Mouse (Mus musculus) monocyte, adult 5-6 weeks (primary cell): ENCODE results near the gene Itln1. TPM values are rescaled to one million over a fixed set of nuclear protein-coding genes. Genes with fewer than 3 reads are reported as not detected.

Experiments used
- ATAC-seq: fragments of 153-309, 156-312 bp; replicated peaks from 2 replicates; pipeline ENCODE4 v1.8.0; 2017; ENCODE audit warnings: mild to moderate bottlenecking; ENCODE audit not compliant: low TSS enrichment, insufficient number of reproducible peaks, severe bottlenecking, poor library complexity, low FRiP score
- total RNA-seq: library from RNA; stranded (forward); fragments of 200-1000, 200-491, 200-594 nt; gene quantifications from 3 replicates; pipeline ENCODE4 v1.2.3, GENCODE M21; 2017

The Itln1 gene
- total RNA-seq, 1 experiment from 2014 or later: not detected

DNA sequence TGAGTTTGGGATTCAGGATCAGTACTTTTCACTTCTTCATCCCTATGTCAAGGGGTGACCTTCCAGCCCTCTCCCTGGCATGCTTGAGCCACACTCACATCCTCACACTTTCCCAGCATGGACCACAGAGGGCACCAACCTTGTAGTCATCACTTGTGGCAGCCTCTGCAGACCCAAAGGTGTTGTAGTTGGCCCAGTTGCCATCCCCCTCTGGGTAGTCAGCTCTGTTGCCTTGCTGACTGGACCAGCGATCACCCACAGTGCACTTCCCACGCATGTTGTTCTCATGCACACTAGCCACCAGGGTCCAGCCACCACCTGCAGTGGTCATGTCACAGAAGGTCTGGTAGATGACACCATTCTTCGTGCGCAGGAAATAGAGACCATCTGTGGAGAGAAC lies 3.7 kb downstream of the Itln1 start:
- no peak for ATAC-seq

DNA sequence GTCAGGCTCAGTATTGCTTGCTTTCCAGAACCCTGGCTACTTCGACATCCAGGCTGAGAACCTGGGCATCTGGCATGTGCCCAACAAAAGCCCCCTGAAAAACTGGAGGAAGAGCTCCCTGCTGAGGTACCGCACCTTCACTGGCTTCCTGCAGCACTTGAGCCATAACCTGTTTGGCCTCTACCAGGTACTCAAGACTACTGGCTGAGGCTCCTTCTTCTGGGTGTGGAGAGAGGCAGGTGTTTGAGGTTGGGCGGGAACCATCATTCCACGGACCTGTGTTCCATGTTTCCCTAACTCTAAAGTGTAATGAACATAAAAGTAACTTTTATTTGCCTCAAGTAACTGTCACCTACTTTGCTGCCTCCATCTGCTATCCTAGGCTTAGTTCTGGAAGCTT lies 19.5 kb downstream of the Itln1 start:
- no peak for ATAC-seq

DNA sequence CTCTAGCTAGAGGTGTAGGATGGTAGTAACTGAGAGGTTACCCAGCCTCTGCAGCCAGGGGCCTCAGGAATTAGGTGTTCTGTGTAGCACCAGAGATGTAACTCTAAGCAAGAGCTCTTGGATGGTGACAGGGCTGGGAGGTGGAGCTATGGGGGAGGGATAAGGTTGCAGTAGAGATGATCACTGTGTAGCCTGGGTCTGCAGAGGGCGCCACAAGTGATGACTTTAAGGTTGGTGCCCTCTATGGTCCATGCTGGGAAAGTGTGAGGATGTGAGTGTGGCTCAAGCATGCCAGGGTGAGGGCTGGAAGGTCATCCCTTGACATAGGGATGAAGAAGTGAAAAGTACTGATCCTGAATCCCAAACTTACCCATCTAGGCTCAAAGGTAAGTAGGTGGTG lies 20.1 kb downstream of the Itln1 start:
- ATAC-seq: peak; percentile 79

DNA sequence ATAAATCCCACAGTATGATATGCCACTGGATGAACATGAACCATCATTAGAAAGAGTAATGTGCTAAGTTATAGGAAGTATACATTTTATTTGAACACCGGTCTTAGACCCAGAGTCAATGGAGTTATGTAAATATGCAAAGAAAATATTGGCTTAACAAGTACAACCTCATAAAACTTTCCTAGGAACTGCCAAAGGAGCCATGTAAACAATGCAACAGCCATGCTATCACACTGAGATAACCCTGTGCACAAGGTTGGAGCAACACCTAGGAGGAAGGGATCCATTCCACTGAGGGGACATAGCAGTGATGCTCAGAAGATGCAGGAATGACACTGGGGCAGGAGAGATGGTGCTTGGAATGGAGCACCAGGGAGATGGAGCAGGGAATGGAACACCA lies 21.3 kb downstream of the Itln1 start:
- no peak for ATAC-seq

DNA sequence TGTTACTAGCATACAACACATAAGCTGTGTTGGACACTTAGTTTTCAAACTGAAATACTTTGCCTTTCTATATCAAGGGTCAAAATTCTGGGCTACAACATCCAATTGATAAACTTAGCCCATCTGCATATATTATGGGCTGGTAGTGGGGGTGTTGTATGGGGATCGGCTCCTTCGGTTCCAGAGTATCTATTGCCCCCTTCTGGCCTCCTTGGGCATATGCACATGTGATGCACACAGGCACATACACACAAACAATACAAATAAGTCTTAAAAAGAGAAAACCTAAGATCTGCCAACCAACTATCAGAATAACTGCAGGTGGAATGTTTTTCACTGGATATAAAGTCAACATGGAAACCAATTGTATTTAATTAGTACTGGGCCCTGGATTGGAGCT lies 21.9 kb downstream of the Itln1 start:
- ATAC-seq: no peak

DNA sequence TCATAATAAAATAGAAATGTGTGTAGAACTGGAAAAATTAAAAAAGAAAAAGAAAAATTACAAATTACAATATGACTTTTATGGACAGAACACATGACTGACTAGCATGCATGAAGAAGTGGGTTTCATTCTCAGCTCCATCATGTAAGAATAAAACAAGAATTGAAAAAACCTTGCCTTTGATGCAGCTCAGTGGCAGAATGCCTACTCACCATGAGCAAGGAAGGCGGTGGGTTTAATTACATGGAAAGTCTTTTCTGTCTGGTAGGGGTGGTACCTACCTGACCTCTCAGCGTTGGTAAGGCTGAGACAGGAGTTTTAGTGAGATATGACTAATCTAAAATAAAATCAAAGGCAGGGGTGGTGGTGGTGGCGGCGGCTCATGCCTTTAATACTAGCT lies 30.5 kb downstream of the Itln1 start:
- no peak for ATAC-seq

DNA sequence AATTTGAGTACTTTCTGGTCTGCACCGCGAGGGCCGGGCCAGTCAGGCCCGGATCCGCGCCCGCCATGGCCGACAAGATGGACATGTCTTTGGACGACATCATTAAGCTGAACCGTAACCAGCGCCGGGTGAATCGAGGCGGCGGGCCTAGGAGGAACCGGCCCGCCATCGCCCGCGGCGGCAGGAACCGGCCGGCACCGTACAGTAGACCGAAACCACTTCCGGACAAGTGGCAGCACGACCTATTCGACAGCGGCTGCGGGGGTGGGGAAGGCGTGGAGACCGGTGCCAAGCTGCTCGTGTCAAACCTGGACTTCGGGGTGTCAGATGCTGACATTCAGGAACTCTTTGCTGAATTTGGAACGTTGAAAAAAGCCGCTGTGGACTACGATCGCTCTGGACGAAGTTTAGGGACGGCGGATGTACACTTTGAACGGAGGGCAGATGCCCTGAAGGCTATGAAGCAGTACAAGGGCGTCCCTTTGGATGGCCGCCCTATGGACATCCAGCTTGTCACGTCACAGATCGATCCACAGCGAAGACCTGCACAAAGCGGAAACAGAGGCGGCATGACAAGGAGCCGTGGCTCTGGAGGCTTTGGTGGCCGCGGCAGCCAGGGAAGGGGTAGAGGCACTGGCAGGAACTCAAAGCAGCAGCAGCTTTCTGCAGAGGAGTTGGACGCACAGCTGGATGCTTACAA lies 31.4 kb downstream of the Itln1 start:
- peak; percentile 48 for ATAC-seq

DNA sequence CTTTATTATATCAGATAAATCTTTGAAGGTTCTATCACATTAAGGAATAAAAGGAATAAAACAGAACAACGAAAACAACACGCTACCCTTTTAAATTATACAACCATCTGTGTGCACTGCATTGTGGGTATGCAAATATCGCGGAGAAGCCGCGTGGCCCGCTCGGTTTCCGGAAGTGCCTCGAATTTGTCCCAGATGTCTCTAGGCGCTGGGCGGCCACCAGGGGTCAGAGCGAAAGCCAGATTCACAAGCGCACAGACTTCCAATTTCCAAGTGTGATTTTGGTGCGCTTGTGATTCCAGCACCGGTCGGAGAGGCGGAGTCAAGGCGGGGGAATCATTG lies 31.9 kb downstream of the Itln1 start, which contains the start of gene Alyref2:
Gene Alyref2, plus strand, starts transcription at position 229 of the 342 bp plus-strand sequence.
- peak; percentile 78 for ATAC-seq

DNA sequence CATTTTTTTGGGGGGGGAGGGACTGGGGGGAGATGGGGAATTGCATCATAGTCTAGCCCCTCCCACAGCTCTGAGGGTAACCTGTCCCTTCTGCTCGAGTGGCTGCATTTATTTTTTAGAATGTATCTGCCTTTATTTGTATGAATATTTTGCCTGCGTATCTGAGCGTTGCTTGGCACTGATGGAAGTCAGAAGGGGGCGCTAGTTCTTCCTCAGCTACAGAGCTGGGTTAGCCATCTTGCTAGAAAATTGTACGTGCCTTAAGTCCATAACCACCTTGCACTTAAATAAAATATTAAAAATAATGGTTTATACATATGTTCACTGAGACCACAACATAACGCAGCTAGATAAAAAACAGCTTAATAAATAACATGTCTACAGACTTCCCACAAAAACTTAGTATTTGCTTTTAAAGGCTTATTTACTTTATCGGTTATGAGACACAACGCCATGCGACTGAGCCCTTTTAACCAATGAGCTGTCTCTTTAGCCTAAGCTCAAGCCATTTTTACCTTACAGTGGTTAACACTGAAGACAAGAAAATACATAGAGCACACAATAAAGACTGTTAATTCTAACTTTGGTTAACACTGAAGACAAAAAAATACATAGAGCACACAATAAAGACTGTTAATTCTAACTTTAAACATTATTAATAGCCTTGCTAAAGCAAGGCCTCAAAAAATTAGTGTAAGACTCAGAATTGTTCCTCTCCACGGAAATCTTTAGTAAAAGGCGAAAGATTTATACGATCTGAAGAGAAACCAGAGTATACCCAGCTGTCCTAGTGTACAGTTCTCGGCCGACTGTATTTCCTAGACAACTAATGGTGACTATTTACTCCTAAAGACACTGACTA lies 32.5 kb downstream of the Itln1 start:
- peak; percentile 34 for ATAC-seq

DNA sequence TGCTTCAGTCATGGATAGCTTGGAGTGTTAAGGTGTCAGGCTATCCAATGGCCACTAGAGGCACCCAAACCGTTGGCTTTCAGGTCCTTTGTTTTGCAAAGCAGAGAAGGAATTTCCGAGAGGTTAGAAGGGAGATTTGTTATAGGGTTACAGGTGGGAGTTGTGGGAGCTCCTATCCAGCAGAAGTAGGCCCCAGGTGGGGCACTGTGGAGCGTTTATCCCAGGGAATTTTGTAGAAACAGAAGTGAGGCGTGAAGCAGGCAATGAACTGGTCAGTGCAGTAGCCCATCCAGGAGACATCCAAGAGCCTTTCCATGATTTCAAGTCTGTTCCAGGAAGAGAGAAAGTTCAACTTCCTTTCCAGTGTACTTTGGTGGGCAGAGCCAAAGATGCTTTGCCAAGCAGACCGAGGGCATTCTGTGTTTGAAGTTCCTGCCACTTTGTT lies 33.4 kb downstream of the Itln1 start:
- ATAC-seq: no peak

DNA sequence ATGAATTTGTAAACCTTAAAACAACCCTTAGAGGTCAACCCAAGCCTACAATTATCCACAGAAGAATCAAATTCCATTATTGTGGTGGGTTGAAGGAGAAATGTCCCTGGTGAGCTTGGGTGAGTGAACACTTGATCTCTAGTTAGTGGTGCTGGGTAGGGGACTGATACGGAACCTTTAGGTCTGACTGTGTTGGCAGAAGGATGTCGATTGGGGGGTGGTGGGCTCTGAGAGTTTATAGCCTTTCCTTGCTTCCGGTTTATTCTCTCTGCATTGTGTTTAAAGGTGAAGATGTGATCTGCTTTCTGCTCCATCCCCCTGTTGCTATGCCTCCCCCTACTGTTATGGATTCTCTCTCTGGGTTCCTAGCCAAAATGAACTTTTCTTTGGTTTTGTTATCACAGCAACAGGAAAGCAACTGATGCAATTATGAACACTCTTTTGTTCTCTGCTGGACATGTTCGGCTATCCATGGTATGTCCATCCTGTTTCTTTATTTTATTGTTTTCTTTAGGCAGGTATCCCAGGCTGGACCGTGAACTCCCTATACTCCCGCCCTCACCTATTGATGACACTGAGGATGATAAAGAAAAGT lies 34.0 kb downstream of the Itln1 start:
- ATAC-seq: no peak

DNA sequence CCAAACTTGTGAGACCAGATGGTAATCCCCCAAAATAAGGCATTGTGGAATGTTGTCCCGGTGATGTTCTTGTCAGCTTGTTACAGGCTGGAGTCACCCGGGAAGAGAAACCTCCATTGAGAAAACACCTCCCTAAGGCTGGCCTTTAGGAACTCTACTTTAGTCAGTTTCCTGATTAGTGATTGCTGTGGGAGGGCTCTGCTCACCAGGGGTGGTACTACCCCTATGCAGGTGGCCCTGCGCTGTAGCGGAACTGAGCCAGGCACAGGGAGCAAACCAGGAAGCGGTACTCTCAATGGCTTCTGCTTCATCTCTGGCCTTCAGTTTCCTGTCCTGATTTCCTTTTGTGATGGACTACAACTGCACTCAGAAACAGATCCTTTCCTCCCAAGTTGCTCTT lies 35.2 kb downstream of the Itln1 start:
- no peak for ATAC-seq

DNA sequence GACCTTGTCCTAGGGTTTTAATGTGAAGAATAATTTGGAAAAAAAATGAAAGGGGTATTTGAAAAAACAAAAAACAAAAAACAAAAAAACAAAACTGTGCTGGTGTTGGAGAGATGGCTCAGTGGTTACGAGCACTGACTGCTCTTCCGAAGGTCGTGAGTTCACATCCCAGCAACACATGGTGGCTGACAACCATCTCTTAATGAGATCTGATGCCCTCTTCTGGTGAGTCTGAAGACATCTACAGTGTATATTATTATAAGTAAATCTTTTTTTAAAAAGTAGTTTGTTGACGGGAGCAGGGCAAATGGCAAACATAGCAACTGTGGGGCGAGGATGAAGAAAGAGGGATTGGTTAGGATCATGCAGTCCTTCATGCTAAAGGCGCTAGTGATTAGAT lies 39.7 kb downstream of the Itln1 start:
- ATAC-seq: no peak

DNA sequence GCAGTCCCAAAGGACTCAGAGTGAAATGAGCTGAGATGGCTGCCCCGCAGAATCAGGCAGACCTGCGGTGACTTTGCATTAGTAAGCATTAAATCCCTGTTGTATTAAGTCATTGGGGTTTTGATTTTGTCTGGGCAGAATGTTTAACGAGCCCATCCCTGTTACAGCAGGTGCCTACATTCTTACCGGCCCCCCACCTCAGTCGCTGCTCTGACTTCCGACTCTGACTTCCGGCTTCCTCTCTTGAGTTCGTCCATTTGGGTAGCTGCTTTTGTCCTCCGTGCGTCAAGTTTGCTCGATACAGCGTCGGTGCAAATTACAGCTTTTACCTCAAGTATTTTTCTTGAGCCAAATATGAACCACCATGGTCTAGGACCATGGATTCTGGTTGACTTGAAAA lies 40.9 kb downstream of the Itln1 start:
- no peak for ATAC-seq

DNA sequence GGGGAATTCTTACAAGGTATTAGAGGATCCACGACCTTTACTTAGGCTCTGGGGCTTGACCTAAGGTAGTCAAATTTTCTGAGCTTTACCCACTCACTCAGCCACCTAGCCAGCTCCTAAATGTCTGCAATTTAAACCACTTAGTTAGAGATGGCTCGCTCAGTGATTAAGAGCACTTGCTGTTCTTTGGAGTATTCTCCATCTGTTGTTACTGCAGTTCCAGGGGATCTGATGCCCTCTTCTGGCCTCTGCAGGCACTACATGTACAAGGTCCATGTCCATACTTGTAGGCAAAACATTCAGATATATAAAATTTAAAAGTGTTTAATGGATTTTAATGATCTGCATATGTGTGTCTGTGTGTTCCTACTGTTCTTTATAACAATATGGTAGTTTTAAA lies 56.1 kb downstream of the Itln1 start:
- peak; percentile 59 for ATAC-seq

DNA sequence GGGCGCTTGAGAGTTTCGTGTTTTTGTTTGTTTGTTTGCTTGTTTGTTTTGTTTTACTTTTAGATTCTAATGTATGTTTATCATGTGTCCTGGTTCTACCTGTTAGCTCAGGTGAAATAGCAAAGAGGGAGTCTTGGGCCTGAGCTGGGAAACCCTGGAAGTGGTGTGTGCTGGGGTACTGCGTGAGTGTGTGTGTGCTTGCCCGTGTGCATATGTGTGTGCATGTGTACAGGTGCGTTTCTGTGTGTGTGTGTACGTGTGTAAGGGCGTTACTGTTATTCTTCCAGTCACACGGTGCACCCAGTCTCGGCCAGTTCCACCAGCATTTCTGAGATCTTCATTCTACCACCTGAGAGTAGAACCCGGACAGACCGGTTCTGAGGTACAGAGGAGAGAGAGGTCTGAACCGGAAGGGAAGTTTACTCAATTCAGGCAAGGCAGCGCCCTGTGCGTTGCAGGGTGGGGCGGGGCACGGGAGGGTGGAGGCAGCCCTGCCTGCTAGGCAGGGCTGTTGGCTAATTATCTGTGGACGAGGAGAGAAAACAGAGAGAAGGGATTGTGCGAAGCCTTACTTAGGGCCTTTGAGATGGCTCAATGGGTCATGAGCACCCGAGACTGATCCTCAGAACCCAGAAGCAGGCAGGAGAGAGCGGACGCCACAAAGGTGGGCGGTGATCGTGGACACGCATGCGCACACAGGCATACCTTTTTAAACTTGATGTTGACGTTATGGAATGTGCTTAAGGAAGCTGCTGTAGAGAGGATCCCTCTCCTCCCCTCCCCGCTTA lies 57.1 kb downstream of the Itln1 start:
- ATAC-seq: peak; percentile 50

DNA sequence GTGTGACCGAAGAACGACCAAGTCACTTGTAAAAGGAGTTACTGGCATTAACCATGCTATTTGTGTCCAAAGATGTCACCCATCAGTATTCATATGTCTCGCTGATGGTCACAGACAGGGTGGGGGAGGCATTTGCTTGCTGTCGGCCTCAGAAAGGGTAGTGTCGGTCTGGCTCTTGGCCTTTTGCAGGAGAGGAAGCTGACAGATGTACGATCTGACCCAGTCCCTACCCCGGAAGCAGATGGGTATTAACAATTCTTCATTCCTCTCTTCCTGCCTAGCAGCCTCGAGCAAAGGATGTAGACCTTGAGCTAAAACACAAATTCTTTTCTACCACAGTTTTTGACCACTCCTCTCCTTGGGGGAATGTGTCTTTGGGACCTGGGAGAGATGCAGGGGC lies 58.0 kb downstream of the Itln1 start:
- ATAC-seq: peak; percentile 84

DNA sequence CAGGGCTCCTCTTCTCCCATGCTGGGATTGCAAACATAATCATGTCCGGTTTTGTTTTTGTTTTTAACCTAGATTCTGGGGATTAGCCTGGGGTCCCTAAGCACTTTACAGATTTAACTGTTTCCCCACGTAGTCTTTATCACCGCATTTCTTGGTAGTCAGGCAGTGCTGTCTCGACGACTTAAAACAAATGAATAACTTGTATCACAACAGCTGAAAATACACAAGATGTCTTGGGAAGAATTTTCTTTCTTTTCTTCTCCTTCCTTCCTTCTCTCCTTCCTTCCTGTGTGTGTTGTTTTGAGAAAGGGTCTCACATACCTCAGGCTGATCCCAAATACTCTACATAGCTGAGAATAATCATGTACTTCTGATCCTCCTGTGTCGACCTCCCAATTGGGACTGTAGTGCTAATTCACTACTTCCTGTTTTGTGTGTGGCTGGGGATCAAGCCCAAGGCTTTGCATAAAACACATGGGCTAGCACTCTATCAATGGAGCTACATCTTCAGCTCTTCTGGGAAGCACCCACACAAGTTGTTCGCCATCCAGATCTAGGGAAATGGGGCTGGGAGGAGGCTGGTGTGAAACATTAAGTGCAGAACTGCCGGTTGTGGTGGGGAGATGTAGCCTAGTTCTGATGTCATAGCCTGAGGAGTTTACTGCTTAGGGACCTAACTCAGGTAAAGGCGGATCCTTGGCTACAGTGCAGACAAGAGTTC lies 61.0 kb downstream of the Itln1 start:
- no peak for ATAC-seq
